Mouse (Mus musculus) MEL-GATA-1-ER (cell line): ENCODE results near the gene Hnrnpul1.

Source experiments
- DNase-seq: peaks from one replicate; pipeline ENCODE4 v3.0.0-alpha.2; 2012; ENCODE audit warnings: low read depth; ENCODE audit errors: extremely low read depth

Hnrnpul1 gene

DNA sequence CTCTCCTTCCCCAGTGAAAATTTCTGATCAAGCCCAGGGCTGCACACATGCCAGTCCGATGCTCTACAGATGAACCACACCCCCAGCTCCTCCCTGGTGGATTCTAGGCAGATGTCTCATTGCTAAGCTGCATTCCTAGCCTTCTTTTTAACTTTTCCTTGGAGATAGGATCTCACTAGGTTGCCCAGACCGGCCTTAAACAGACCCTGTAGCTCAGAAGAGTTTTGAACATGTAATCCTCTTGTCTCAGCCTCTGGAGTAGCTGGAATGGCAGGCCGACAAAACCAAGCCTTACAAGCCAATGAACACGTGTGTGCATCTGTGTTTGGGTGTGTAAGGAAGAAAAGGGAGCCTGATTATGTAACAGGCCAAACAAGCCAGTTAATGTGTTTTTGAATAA, 26.2 kb upstream of the Hnrnpul1 start:
- no peak for DNase-seq

DNA sequence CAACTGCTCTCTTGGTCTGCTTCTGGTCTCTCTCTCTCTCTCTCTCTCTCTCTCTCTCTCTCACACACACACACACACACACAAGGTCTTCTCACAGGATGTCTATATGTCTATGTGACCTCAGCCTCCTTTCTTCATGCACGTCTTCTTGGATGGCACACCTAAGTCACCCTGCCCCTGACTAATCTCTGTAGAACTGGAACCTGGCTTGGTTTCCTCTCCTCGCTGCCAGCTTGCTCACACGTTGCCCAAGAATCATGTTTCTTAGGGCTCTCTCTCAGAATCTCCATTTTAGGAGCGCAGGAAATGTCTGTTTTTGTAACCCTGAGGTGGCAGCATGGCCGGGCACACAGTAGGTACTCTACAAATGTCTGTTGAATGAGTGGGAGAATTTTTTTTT, 25.5 kb upstream of the Hnrnpul1 start:
- no peak for DNase-seq

DNA sequence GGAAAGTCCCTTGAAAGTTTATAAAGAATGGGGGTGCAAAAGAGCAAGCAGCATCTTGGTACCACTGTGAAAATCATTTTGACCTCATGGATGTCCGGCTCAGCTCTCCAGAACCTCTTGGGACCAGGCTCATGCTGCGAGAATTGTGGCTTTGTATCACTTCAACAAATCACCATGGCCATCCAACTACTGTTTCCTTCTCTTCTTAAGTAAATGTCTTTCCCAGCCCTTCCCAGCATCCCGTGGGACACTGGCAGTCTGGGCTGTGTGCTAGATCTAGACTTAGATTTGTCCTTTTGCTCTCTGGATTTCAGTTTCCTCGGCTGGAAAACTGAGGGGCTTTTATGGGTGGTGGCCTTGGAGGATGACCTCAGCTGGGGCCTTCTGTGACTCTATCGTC, 13.7 kb upstream of the Hnrnpul1 start:
- DNase-seq, result no peak

DNA sequence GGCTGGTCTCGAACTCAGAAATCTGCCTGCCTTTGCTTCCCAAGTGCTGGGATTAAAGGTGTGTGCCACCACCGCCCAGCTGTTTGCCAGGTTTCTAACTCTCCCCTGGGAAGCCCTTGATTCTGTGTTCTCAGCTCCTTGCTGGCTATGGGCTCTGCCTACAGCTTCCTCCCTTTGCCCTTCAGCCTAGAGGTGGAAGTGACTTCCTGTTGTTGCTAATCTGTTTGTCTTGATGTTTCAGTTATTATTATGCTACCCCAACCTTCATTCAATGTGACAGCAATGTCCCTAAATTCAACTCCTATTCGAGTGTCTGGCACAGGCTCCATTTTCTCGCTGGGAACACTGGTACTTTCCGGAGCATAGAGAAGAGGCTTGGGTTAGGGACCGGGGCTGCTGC, 11.6 kb upstream of the Hnrnpul1 start:
- DNase-seq, result no peak

DNA sequence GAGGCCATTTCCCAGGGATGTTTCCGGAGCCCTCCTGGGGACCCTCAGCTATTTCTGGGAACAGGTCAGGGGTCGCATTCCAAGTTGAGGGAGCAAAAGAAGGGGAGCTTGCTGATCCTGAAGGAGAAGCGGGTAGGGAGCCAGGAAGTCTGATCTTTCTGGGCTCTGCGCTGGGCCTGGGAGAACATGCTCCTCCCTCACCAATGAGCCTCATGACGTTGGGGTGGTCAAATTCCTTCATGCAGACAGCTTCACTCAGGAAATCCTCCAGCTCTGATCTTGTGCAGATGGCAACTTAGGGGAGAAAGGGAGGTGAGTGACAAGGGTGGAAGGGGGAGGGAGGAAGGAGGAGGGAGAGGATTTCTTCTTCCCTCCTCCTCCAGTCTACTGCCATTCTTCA, 9.7 kb upstream of the Hnrnpul1 start:
- no peak for DNase-seq

DNA sequence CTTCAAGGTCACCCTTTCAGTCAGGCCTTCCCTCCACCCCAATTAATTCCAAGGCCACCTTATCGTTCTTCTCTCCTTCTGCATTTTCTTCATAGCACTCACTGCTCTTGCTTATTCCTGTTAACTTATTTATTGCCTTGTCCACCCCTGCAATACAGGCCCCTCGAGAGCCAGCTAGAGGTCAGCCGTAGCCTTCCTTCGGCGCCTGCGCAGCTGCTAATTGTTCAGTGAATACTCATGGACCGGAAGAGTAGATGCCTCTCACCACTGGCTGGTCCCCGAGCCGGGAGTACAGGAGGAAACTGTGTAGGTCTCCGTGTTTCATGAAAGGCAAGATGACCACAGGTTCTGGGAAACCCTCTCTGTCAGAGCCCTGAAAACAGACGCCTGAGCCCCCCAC, 9.1 kb upstream of the Hnrnpul1 start:
- no peak for DNase-seq

DNA sequence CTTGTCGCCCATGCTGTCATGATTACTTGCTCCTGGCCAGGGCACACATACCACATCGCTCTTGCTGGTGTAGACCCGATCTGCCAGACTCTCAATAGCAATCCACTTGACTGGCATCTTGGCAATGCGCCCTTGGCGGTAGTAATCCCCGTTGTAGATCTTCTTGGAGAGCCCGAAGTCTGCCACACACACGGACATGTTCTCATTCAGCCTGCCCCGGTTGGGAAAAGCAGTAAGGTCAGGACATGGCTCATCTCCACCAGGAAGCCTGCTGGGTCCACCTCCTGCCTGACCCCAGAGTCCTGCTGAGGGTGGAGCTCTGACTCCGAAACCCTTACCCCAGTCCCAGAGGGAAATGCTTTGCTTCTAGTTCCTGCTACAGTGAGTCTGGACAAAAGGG, 6.8 kb upstream of the Hnrnpul1 start:
- no peak for DNase-seq

DNA sequence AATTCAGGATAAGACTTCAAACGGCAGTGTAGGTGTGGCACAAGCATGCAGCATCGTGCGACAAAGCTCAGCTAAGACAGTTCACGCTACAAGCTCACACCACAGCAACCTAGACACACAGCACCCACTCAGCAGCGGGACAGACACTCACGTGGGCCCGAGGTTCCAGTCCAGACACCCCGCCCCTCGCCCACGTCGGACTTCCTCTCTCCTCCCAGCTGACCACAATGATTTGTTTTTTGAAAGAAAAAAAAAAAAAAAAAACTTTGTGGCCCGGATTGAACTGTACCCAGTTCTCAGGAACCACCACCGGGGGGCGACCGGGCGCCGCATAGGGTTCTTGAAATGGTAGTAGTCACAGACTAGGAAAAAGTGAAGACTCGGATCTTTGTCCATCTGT, 1.5 kb upstream of the Hnrnpul1 start:
- DNase-seq, result peak; percentile 80

DNA sequence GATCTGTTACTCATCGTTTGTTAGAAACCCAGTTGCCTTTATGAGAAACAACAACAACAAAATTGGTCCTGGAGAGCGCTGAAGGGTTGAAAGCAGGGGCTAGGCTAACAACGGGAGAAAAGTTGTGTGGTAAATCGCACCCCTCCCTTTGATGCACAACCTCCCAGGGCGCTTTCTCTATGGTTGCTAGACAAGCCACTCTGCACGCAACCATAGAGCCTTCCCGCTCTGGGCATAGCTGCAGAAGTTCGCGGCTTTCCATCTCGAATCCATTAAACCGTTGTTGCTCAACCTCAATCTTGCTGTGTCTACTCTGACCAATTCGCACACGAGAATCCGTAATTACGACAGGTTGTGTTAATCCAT, 894 bp upstream of the Hnrnpul1 start:
- DNase-seq, result no peak

DNA sequence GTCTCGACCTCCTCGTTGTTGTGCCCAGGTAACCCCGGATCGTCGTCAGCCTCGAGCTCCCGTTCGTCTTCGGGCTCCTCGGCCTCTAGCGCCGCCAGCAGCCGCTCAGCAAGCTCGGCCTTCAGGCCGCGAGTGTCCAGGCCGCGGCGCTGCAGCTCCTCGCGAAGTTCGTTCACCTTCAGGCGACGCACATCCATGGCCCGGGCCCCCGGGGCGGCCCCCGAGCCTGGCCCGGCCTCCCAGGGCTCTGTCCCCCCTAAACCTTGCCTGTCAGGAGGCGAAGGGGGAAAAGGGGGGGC, 169 bp downstream of the Hnrnpul1 start:
- DNase-seq, result no peak

DNA sequence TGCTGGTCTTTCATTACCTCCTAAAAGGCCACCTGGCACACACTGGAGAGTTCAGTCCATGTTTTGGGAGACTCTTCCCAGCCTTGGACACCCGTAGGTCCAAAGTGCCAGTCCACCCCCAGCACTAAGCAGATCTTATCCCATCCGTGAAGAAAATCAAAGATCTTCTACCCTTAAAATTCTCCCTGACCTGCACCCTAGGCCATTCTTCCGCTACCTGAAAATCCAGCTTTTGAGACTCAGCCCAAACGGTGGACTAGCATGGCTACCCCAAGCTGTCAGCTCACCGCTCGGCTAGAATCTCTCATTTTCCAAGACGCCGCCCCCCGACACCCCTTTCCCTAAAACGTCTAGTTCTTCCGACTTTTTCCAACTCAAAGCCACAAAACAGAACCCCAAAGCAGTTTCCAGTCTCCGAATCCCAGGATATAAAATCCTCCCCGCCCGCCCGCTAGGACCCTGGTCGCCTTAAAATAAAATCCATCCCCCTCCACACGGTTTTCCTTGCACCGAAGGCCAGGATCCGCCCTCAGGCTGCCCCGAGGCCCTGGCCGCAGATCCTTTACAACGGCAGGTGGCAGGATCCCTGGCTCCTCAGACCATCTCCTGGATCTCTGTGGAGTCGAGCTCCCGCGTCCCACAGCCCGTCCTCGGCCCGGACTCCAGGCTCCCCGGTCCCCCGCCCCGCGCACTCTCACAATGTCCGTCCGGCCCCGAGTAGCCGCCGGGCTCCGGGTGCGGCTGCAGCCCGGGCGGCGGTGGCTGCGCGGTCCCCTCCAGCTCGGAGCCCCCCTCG, 716 bp downstream of the Hnrnpul1 start:
- no peak for DNase-seq

DNA sequence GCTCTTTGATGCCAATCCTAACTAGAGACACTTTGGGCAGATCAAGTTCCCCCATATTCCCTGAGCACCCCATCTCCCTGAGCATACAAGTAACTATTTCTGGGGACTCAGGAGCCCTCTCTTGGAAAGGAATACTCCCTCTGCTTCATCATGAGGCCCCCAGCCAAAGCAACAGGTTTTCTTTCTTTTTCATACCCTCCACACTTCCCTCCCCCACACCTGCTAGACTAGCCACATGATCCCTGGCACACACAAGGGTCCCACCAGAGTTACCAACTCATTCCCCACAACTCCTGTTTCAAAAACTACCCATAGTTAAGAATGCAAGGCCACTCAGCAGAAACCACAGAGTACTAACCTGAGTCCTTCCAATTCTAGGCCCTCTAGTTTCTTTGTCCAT, 1.5 kb downstream of the Hnrnpul1 start:
- DNase-seq, result no peak

DNA sequence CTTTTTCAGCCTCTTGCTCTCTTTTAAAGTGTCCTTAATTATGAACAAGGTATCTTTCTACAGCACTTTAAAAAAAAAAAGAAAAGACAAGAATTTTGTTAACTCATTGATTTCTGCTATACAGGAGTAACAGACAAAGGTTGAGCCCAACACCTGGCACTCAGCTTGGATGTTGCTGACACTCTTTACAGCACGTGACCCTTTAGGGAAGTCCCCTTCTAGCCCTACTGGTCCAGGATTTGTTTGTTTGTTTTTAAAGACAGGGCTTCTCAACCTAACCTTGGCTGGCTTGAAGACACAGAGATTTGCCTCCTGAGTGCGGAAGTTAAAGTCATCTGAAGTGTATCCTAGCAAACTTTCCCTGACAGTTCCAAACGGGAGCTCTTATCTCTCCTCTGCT, 7.7 kb downstream of the Hnrnpul1 start:
- DNase-seq, result no peak

DNA sequence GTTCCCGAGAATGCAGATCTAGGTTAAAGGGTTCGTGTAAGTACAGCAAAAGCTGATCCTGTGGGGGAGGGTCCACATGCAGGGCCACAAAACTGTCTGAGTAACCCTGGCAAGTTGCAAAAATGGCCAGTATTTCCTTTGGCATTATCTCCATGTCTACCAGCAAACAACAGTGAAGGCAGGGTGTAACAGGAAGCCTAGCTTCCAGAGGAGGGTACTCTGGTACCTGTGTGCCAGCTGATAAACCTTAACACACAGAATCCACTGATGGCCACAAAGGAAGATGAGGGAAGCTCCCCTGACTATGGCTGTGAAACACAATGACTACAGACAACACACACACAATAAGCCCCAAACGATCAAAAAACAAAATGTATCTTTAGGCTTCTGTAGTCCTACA, 16.3 kb downstream of the Hnrnpul1 start:
- peak; percentile 71 for DNase-seq

DNA sequence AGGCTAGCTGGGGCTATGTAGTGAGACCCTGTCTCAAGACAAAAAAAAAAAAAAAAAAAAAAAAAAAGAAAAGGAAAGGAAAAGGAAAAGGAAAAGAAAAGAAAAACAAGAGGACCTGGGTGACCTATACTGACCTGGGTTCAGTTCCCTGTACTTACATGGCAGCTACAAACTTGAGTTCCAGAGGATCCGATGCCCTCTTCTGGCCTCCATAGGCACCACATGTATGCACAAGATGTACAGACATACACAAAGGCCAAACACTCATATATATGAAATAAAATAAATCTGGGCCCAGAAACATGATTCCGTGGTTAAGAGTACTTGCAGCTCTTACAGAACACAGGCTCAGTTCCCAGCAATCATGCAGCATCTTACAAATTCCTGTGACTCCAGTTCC, 17.6 kb downstream of the Hnrnpul1 start:
- no peak for DNase-seq

DNA sequence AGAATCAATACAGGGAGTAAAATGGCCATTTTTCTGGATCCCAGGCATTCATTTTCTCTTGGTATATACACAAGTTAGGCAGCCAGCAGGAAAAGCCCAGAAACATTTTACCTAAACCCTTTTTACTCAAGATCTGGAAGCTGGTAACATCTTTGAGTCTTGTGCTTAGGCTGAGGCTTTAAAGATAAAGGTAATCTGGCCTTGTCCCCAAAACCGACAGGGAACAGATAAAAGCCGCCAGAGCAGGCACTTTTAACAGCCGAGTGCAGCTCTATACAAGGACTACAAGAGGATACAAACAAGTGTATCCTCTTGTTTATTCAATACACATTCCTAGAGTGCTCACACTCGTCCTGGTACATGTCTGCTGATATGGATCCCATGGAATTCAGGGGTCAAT, 19.6 kb downstream of the Hnrnpul1 start:
- DNase-seq, result no peak

DNA sequence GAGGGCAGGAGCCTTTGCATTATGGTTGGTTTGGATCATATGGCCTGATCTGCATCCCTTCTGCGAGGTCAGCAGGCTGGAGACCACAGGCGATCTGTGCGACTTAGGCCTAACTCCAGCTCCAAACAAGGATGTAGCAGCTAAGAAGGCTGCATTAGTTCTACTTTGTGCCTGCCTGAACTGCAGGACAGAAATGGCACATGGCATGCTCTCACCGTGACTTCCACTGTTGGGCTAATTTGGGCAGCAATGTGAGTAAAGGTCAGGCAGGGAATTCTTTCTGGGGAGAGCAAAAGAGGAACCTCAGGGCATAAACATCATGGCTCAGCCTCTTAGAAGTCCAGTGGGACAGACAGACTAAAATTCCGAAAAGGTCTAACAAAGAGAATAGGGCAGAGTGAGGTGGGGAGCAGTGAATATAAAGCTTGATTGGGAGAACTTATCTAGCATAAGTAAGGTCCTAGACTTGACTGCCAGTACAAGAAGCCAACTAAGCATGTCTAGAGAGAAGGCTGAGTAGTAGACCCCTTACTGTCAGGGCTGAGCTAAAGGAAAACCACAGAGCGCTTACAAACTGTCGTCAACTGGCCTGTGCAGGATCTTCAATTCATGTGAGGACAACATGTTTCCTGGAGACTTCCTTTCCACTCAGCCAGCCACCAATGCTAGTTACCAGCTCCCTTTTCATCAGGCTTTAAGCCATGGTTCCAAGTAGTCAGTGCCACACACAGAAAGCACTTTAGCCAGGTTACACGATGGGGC, 23.1 kb downstream of the Hnrnpul1 start:
- no peak for DNase-seq

DNA sequence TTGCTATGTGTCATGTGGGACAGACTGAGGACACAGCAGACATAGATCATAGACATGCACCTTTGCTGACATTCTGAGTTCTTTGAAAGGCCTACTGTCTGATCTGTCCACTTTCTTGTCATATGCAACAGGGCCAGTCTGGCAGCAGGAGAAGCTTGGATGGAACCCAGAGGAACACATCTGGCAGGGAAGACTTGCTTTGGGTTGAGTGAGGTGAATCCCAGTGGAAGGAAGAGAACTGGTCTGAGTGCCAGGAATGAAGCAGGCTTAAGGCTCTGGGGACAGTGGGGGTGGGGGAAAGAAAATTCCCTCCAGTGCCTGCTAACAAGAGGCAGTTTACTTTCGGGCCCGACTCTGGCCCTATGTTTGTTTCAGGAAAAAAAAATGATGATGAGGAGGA, 24.7 kb downstream of the Hnrnpul1 start:
- DNase-seq, result no peak

DNA sequence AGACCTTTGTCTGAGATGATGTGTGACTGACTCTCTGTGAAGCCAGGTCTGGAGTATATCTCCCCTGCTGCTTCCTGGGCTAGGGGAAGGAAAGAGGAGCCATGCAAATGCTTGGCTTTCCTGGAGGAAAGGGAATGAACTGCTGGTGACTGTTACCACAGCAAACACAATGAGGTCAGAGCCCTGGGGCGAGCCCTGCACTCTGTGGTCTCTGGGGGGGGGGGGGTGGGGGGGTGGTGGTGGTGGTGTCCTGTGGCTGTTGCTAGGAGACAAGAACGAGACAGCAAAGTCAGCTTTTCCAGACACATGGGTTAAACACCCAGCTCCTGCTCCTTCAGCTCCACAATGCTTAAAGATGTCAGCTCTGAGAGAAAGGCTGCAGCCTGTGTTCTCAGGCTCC, 25.2 kb downstream of the Hnrnpul1 start:
- DNase-seq, result no peak

DNA sequence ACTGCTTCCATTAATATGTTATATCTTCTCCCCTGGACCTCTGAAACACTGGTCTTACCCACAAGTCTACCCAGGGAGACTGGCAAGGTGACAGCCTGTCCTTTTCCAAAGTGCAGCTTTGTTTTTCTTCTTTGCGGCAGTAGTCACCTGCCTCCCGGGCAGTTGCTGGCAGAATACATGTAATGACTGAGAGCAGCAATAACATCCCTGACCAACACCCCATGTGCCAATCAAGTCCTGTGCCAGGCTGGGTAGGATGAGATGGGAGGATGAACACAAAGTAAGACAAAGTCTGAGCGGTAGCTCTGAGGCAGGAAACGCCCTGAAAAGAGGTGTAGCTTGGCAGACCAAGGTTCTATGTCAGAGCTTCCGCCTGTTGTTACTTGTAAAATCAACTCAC, 26.8 kb downstream of the Hnrnpul1 start:
- DNase-seq, result no peak

DNA sequence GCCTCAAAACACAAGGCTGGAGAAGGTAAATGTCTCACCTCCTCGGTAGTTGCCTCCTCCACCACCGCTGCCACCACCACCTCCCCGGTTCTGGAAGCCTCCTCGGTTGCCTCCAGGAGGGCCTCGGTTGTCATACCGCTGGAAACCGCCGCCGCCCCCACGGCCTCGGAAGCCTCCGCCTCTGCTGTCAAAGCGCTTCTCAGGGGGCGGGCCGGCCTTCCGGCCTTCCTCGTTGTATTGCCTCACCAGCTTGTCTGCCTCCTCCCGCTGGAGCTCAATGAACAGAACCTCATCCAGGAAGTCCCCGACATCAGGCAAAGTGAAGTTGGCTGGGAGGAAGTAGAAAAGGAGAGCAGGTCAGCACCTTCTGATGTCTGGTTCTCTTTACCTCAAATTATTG, 28.7 kb downstream of the Hnrnpul1 start:
- no peak for DNase-seq

DNA sequence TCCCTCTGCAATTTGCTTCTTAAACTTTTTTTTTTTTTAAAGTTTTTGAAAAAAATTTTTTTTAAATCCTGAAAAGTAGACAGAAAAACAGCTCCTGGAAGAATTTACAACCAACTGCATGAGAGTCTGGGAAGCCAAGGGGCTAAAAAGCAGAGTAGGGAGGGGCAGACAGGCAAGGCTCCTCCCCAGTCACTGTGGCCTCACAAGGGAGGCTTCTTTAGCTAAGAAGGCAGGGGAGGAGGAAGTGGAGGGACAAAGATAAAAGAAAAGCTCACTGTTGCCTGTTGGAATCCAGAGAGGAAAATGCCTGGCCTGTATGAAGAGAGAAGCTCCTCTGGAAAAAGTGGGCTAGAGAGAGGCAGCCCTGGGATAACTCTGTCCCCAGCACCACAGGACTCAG, 32.8 kb downstream of the Hnrnpul1 start:
- peak; percentile 54 for DNase-seq

DNA sequence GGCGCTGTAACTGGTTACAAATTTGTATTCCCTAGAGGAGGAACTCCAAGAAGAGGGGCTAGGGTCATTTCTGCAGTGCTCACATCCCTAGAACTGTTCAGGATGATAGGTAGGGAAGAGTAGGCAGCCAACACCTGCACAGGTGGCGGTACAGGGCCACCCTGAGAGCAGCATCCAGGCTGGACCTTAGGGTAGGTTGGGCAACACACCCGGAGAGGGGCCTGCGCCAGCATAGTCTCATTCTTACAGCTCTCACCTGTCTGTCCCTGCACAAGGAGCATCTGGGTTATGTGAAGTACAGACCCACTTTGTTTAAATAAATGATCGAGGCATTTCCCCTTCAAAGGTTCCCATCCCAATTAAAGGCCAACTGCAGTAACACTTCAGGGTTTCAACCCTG, 33.8 kb downstream of the Hnrnpul1 start:
- DNase-seq, result no peak
